Comparison of ENCODE assay signal across 28 mouse cellular contexts in genomic region chr9:55548871-55549270, GRCm38 (mm10). TPM values are rescaled to one million over a fixed set of nuclear protein-coding genes. Genes with fewer than 3 reads are reported as not detected.
A peak's percentile ranks its signal among the peaks of the same experiment; 100 is the strongest.
DNase-seq lines count a peak whose midpoint lies in the region; ATAC-seq and TF ChIP-seq lines count a peak whose summit lies in the region.
"Had no signal": no experiment of that assay in that cellular context is flagged by ENCODE, and none has a peak within 500 bp of the region (broad histone marks: within the 10 kb centered on the region; RNA-seq: fewer than 3 reads in every experiment).

No protein-coding gene starts in this region.

- TF ChIP-seq POLR2A in CH12.LX (IDR thresholded peaks at IDR 0.05; ENCODE audit: low read depth, low read length): no peak
- no peak for TF ChIP-seq POLR2A in limb, embryonic 14.5 days (IDR thresholded peaks at IDR 0.05; ENCODE audit: borderline replicate concordance, extremely low read depth, insufficient read depth, insufficient read length)

- no peak overlapping the region for H3K27ac ChIP-seq in heart, embryonic 13.5 days (replicated peaks)
- H3K27ac ChIP-seq in CH12.LX (ENCODE audit: insufficient read depth, low read depth): no peak overlapping the region
- no peak overlapping the region for H3K27ac ChIP-seq in embryonic facial prominence, embryonic 13.5 days
- no peak overlapping the region for H3K27ac ChIP-seq in limb, embryonic 14.5 days (replicated peaks; ENCODE audit: low read depth, low read length)
- no peak overlapping the region for H3K27ac ChIP-seq in midbrain, postnatal 0 days (ENCODE audit: low read depth, low read length)
- H3K27ac ChIP-seq: embryonic facial prominence, embryonic 12.5 days; heart, embryonic 10.5 days; liver, embryonic 13.5 days; midbrain, embryonic 13.5 days had no signal

- no peak for ATAC-seq in heart, embryonic 13.5 days (ENCODE audit: extremely low read depth, insufficient number of reproducible peaks, low FRiP score, low TSS enrichment)
- ATAC-seq in embryonic facial prominence, embryonic 13.5 days (ENCODE audit: insufficient number of reproducible peaks, insufficient read depth, low FRiP score, low TSS enrichment, low read depth): no peak
- no peak for ATAC-seq in limb, embryonic 14.5 days (ENCODE audit: low FRiP score, low read depth)
- ATAC-seq in midbrain, postnatal 0 days (ENCODE audit: low FRiP score): no peak
- ATAC-seq: forebrain, embryonic 14.5 days had no signal

- 0 out of 2 replicates have a peak overlapping the region, but pooled peaks have one; percentile 37 for H3K4me3 ChIP-seq in heart, embryonic 13.5 days
- H3K4me3 ChIP-seq in CH12.LX (replicated peaks in 1 of 3; ENCODE audit: low read depth in 2 of 3, low read length in 2 of 3, poor library complexity in 1 of 3): no peak overlapping the region
- H3K4me3 ChIP-seq in embryonic facial prominence, embryonic 13.5 days: no peak overlapping the region
- H3K4me3 ChIP-seq in limb, embryonic 14.5 days (replicated peaks; ENCODE audit: low read length): no peak overlapping the region
- H3K4me3 ChIP-seq in midbrain, postnatal 0 days (ENCODE audit: low read depth, low read length): no peak overlapping the region
- H3K4me3 ChIP-seq: embryonic facial prominence, embryonic 12.5 days; liver, embryonic 13.5 days; midbrain, embryonic 13.5 days; myocyte had no signal

- no peak for DNase-seq in heart, adult 8-10 months (ENCODE audit: low spot score)
- no peak for DNase-seq in CH12.LX (ENCODE audit: extremely low read depth)
- DNase-seq in limb, embryonic 14.5 days (ENCODE audit: low spot score): peak; percentile 1
- no peak for DNase-seq in layer of hippocampus, postnatal 25 days (ENCODE audit: extremely low spot score in 1 of 2, low spot score in 1 of 2)
- DNase-seq in midbrain, postnatal 0 days (ENCODE audit: low spot score): no peak
- DNase-seq: adrenal gland, postnatal 36 days; cerebellum, adult 18-20 months; cerebellum, postnatal 25 days; gastrocnemius, postnatal 36 days; kidney, adult 9 months; kidney, postnatal 36 days; liver, embryonic 13.5 days; right cerebral cortex, postnatal 14 days; spleen, adult 18-20 months; thymus, adult 18-20 months; thymus, postnatal 4 days had no signal

- dilution Hi-C loops in CH12.LX (cut with MboI; ENCODE audit: extremely low pct_ligation_motif_present, extremely low pct_unique_long_range_greater_than_20kb, low sequenced_read_pairs): no loop called here

- in situ Hi-C loops in CH12.LX (cut with MboI; ENCODE audit: low pct_ligation_motif_present, low pct_unique_long_range_greater_than_20kb, low sequenced_read_pairs): no loop called here

- WGBS in heart, embryonic 13.5 days: 24% methylated on average over 3 of the region's 3 CpGs
- WGBS in embryonic facial prominence, embryonic 13.5 days: 13% methylated on average over 3 of the region's 3 CpGs
- WGBS in limb, embryonic 14.5 days: 21% methylated on average over 3 of the region's 3 CpGs
- 28% methylated on average over 3 of the region's 3 CpGs for WGBS in midbrain, postnatal 0 days

- no peak for TF ChIP-seq EP300 in CH12.LX (IDR thresholded peaks at IDR 0.05; ENCODE audit: low read length)

- H3K36me3 ChIP-seq in heart, embryonic 13.5 days: no peaks in the 10 kb centered on the region
- H3K36me3 ChIP-seq in CH12.LX (replicated peaks in 1 of 2; ENCODE audit: control insufficient read depth in 1 of 2, insufficient read depth in 1 of 2, low read length in 1 of 2): peaks cover 0 to 23% of the 10 kb centered on the region in 2 experiments
- no peaks in the 10 kb centered on the region for H3K36me3 ChIP-seq in embryonic facial prominence, embryonic 13.5 days
- H3K36me3 ChIP-seq in limb, embryonic 14.5 days (ENCODE audit: control insufficient read depth, insufficient read depth, low read length): no peaks in the 10 kb centered on the region
- H3K36me3 ChIP-seq in midbrain, postnatal 0 days (ENCODE audit: insufficient read depth, low read length): no peaks in the 10 kb centered on the region; the same call in 1 of the 2 replicates
- H3K36me3 ChIP-seq: embryonic facial prominence, embryonic 12.5 days; heart, embryonic 10.5 days; liver, embryonic 13.5 days; midbrain, embryonic 13.5 days had no signal

- 0 out of 2 replicates have a peak overlapping the region, but pooled peaks have one; percentile 33 for H3K9ac ChIP-seq in heart, embryonic 13.5 days
- H3K9ac ChIP-seq in CH12.LX (ENCODE audit: insufficient read depth, low read depth): no peak overlapping the region
- H3K9ac ChIP-seq in embryonic facial prominence, embryonic 13.5 days: no peak overlapping the region
- H3K9ac ChIP-seq in limb, embryonic 14.5 days (ENCODE audit: low read depth, low read length, severe bottlenecking): no peak overlapping the region
- no peak overlapping the region for H3K9ac ChIP-seq in midbrain, postnatal 0 days (replicated peaks; ENCODE audit: low read length, poor library complexity, severe bottlenecking)
- H3K9ac ChIP-seq: embryonic facial prominence, embryonic 12.5 days; liver, embryonic 13.5 days; midbrain, embryonic 13.5 days had no signal

- H3K27me3 ChIP-seq in heart, embryonic 13.5 days (replicated peaks): peaks cover 63% of the 10 kb centered on the region
- H3K27me3 ChIP-seq in CH12.LX (replicated peaks): no peaks in the 10 kb centered on the region
- peaks cover 64% of the 10 kb centered on the region for H3K27me3 ChIP-seq in embryonic facial prominence, embryonic 13.5 days
- peaks cover 61% of the 10 kb centered on the region for H3K27me3 ChIP-seq in limb, embryonic 14.5 days (ENCODE audit: control insufficient read depth, insufficient read depth, low read length)
- peaks cover 41% of the 10 kb centered on the region for H3K27me3 ChIP-seq in midbrain, postnatal 0 days (ENCODE audit: insufficient read depth, low read length)

- no peaks in the 10 kb centered on the region for H3K79me2 ChIP-seq in CH12.LX (replicated peaks; ENCODE audit: control insufficient read depth, extremely low read depth, insufficient read depth, poor library complexity, severe bottlenecking)

- no peak for TF ChIP-seq RAD21 in CH12.LX (IDR thresholded peaks at IDR 0.05; ENCODE audit: low read depth, low read length)

- TF ChIP-seq CTCF in CH12.LX (conservative IDR thresholded peaks at IDR 0.05 in 1 of 2, IDR thresholded peaks at IDR 0.05 in 1 of 2; ENCODE audit: low read depth in 2 of 2, low read length in 2 of 2): no peak
- no peak for TF ChIP-seq CTCF in midbrain, postnatal 0 days (IDR thresholded peaks at IDR 0.05)

- peak overlapping the region; percentile 64 for H3K4me2 ChIP-seq in heart, embryonic 13.5 days
- peak overlapping the region; percentile 33; the same call in 1 of the 2 replicates for H3K4me2 ChIP-seq in CH12.LX (ENCODE audit: insufficient read depth, low read depth, poor library complexity, severe bottlenecking)
- peak overlapping the region; percentile 43 for H3K4me2 ChIP-seq in embryonic facial prominence, embryonic 13.5 days
- H3K4me2 ChIP-seq in limb, embryonic 14.5 days (replicated peaks; ENCODE audit: low read depth, low read length, severe bottlenecking): no peak overlapping the region
- H3K4me2 ChIP-seq in midbrain, postnatal 0 days (ENCODE audit: low read depth, low read length, poor library complexity, severe bottlenecking): no peak overlapping the region
- H3K4me2 ChIP-seq: midbrain, embryonic 13.5 days had no signal

- H3K9me3 ChIP-seq in heart, embryonic 13.5 days: no peaks in the 10 kb centered on the region
- H3K9me3 ChIP-seq in CH12.LX (replicated peaks; ENCODE audit: low read length): peaks cover 15% of the 10 kb centered on the region
- H3K9me3 ChIP-seq in embryonic facial prominence, embryonic 13.5 days: no peaks in the 10 kb centered on the region
- no peaks in the 10 kb centered on the region for H3K9me3 ChIP-seq in limb, embryonic 14.5 days (ENCODE audit: control insufficient read depth, low read length)
- H3K9me3 ChIP-seq in midbrain, postnatal 0 days (ENCODE audit: low read length): no peaks in the 10 kb centered on the region
- H3K9me3 ChIP-seq: embryonic facial prominence, embryonic 12.5 days; heart, embryonic 10.5 days; midbrain, embryonic 13.5 days had no signal

- H3K4me1 ChIP-seq in heart, embryonic 13.5 days: peaks cover 34% of the 10 kb centered on the region
- no peaks in the 10 kb centered on the region for H3K4me1 ChIP-seq in CH12.LX (ENCODE audit: control insufficient read depth in 1 of 2, insufficient read depth in 2 of 2)
- H3K4me1 ChIP-seq in embryonic facial prominence, embryonic 13.5 days: peaks cover 40% of the 10 kb centered on the region
- H3K4me1 ChIP-seq in limb, embryonic 14.5 days (ENCODE audit: control insufficient read depth, insufficient read depth, low read length): peaks cover 14% of the 10 kb centered on the region
- peaks cover 4% of the 10 kb centered on the region; the same call in 1 of the 2 replicates for H3K4me1 ChIP-seq in midbrain, postnatal 0 days (ENCODE audit: insufficient read depth, low read length)

TF ChIP-seq in CH12.LX, 34 proteins besides CTCF, POLR2A, EP300 and RAD21 (continues in another document):
- TF ChIP-seq MEF2A (IDR thresholded peaks at IDR 0.05; ENCODE audit: borderline replicate concordance, low read depth, low read length): no peak

RNA-seq across cellular contexts. Expression of gene Isl2, which starts 10.4 kb away (rescaled TPM):
- 0.17 and 0.74 TPM in 2 replicates for polyA plus RNA-seq in heart, embryonic 13.5 days (2015; fragmentation: Nextera tagmentation; extraction: Ambion mirVana)
- total RNA-seq in heart, adult 8-10 months (2022): not detected
- 0.25 and 0.47 TPM in 2 replicates for total RNA-seq in CH12.LX (2012; rRNA removed)
- 0.35 and 0.55 TPM in 2 replicates for total RNA-seq in CH12.LX (2014; rRNA removed)
- 0.56 and 0.68 TPM in 2 replicates for polyA plus RNA-seq in CH12.LX (2012; ENCODE audit: insufficient read length, low read depth)
- 3.3 and 4.0 TPM in 2 replicates for polyA plus RNA-seq in embryonic facial prominence, embryonic 13.5 days (2015; fragmentation: Nextera tagmentation; extraction: Ambion mirVana)
- polyA plus RNA-seq in limb, embryonic 14.5 days (2012; rRNA removed): 0.55 and 1.5 TPM in 2 replicates
- 0.22 and 0.72 TPM in 2 replicates for polyA plus RNA-seq in limb, embryonic 14.5 days (2014; fragmentation: Nextera tagmentation; extraction: Ambion mirVana)
- not detected for total RNA-seq in layer of hippocampus, postnatal 25 days (2021)
- 0.14 TPM in 1 of 2 replicates, not detected in the other for total RNA-seq in midbrain, postnatal 0 days (2014; rRNA removed)
- 0.39 TPM in 1 of 2 replicates, not detected in the other for polyA plus RNA-seq in midbrain, postnatal 0 days (2015; fragmentation: Nextera tagmentation; extraction: Ambion mirVana)
- total RNA-seq: adrenal gland, postnatal 36 days; gastrocnemius, postnatal 36 days; hematopoietic stem cell, adult 5-6 weeks; layer of hippocampus, postnatal 10 days; left cerebral cortex, postnatal 14 days; neutrophil, adult 5-6 weeks had no signal
- polyA plus RNA-seq: lung, embryonic 16.5 days had no signal

RNA-seq across cellular contexts. Expression of gene Etfa, which starts 36.8 kb away (rescaled TPM):
- 286 and 325 TPM in 2 replicates for polyA plus RNA-seq in heart, embryonic 13.5 days (2015; fragmentation: Nextera tagmentation; extraction: Ambion mirVana)
- 1,000 to 10,000 TPM in 2 of 4 experiments, 100 to 1,000 TPM in 2; 853 to 1,095 (median 1,008) TPM for total RNA-seq in heart, adult 8-10 months (2022)
- total RNA-seq in CH12.LX (2012; rRNA removed) (37.8 and 42.7 TPM in 2 replicates), CH12.LX (2014; rRNA removed) (60.1 and 69.3 TPM in 2 replicates)
- polyA plus RNA-seq in CH12.LX (2012; ENCODE audit: insufficient read length, low read depth): 121 and 139 TPM in 2 replicates
- 176 and 189 TPM in 2 replicates for polyA plus RNA-seq in embryonic facial prominence, embryonic 13.5 days (2015; fragmentation: Nextera tagmentation; extraction: Ambion mirVana)
- polyA plus RNA-seq in limb, embryonic 14.5 days (2012; rRNA removed): 57.8 and 77.2 TPM in 2 replicates
- polyA plus RNA-seq in limb, embryonic 14.5 days (2014; fragmentation: Nextera tagmentation; extraction: Ambion mirVana): 185 and 189 TPM in 2 replicates
- 10 to 100 TPM; 45.3 to 46.5 TPM for total RNA-seq in layer of hippocampus, postnatal 25 days (2021)
- total RNA-seq in midbrain, postnatal 0 days (2014; rRNA removed): 11.5 and 13.7 TPM in 2 replicates
- 94.6 and 99.1 TPM in 2 replicates for polyA plus RNA-seq in midbrain, postnatal 0 days (2015; fragmentation: Nextera tagmentation; extraction: Ambion mirVana)

Comparison
In these comparisons a context has a peak if more than half of its experiments do, and no peak if none do; other contexts are left out.
1. H3K4me2 ChIP-seq: peak in heart, embryonic 13.5 days (single experiment), CH12.LX (single experiment) and embryonic facial prominence, embryonic 13.5 days (single experiment); none in limb, embryonic 14.5 days (single experiment) and midbrain, postnatal 0 days (single experiment).